ENCODE assay signal across 8 mouse cellular contexts in the genomic region with DNA sequence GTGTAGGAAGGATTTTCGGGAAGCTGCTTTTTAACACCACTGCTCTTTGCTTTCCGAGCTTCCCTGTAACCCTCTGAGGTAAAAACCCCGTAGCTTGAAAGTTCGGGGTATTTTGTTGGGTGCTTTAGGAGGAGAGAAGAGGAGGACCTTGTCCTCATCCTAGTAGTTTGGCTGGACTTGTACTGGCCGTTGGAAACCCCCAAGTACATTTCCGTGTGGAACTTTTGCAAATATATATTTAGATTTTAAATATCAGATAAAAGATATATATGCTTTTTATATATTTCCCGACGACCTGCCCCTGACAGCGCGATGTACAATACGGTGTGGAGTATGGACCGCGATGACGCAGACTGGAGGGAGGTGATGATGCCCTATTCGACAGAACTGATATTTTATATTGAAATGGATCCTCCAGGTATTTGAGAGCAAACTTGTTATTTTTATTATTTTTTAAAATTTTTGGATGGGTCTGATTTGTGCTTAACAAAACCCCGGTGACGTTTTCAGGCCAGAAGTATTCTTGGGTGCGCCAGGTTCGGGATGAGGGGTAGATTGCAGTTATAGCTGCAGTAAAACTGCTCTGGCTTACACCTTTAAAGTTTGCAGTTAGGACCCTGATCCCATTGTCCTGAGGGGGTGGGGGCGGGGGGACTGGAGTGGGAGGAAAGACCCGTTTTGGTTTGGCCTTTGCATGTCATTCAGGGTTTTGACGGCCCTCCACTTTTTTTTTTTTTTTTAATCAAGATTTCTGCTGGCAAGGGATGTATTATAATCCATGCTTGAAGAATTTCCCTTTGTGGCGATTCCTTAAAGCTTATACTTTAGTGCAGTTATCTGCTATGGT. TPM values are rescaled to one million over a fixed set of nuclear protein-coding genes. Genes with fewer than 3 reads are reported as not detected.
DNase-seq lines count a peak whose midpoint lies in the region; ATAC-seq and TF ChIP-seq lines count a peak whose summit lies in the region.

No protein-coding gene starts in this region.

- ATAC-seq in heart, embryonic 16.5 days (replicated peaks; ENCODE audit: extremely low read depth, insufficient read depth, low FRiP score) = no peak
- ATAC-seq in midbrain, embryonic 11.5 days (ENCODE audit: low FRiP score) = no peak
- no peak for ATAC-seq in stomach, postnatal 0 days (ENCODE audit: low FRiP score, low TSS enrichment)

- TF ChIP-seq EP300 in stomach, postnatal 0 days (optimal IDR thresholded peaks at IDR 0.05) = no peak

- H3K27ac ChIP-seq in heart, embryonic 16.5 days (ENCODE audit: low read length) = peak overlapping the region; percentile 98
- H3K27ac ChIP-seq in midbrain, embryonic 11.5 days (ENCODE audit: low read depth, low read length) = peak overlapping the region; percentile 99
- peak overlapping the region; percentile 96 for H3K27ac ChIP-seq in stomach, postnatal 0 days (replicated peaks)

- no peaks in the 10 kb centered on the region for H3K9me3 ChIP-seq in heart, embryonic 16.5 days (replicated peaks; ENCODE audit: control insufficient read depth, low read length)
- H3K9me3 ChIP-seq in midbrain, embryonic 11.5 days (ENCODE audit: control insufficient read depth, low read length) = no peaks in the 10 kb centered on the region
- no peaks in the 10 kb centered on the region for H3K9me3 ChIP-seq in stomach, postnatal 0 days (ENCODE audit: control insufficient read depth, low read length)

- DNase-seq in gastrocnemius, postnatal 10 days = peak; percentile 8
- DNase-seq in gastrocnemius, adult 18-20 months (ENCODE audit: low spot score) = no peak
- DNase-seq in adipocyte (ENCODE audit: low spot score) = peak; percentile 39
- peak; percentile 59 for DNase-seq in embryo, embryonic 11 days
- DNase-seq in layer of hippocampus, adult 9-10 months (ENCODE audit: low spot score) = peak; percentile 9
- peak; percentile 94 for DNase-seq in midbrain, embryonic 11.5 days (ENCODE audit: low spot score, missing footprints)
- peak; percentile 19 for DNase-seq in stomach, postnatal 0 days (ENCODE audit: low spot score)

- H3K27me3 ChIP-seq in heart, embryonic 16.5 days (ENCODE audit: control insufficient read depth, insufficient read depth, low read length) = no peaks in the 10 kb centered on the region
- H3K27me3 ChIP-seq in midbrain, embryonic 11.5 days (ENCODE audit: control insufficient read depth, insufficient read depth, low read length) = no peaks in the 10 kb centered on the region
- no peaks in the 10 kb centered on the region for H3K27me3 ChIP-seq in stomach, postnatal 0 days (ENCODE audit: control insufficient read depth, insufficient read depth, low read length)

- H3K9ac ChIP-seq in heart, embryonic 16.5 days (ENCODE audit: low read length) = peak overlapping the region; percentile 87
- peak overlapping the region; percentile 99 for H3K9ac ChIP-seq in midbrain, embryonic 11.5 days (ENCODE audit: low read length)
- peak overlapping the region; percentile 81 for H3K9ac ChIP-seq in stomach, postnatal 0 days (ENCODE audit: low read length)

- no peak for TF ChIP-seq CTCF in stomach, postnatal 0 days (IDR thresholded peaks at IDR 0.05; ENCODE audit: low read depth)

- H3K4me1 ChIP-seq in heart, embryonic 16.5 days (ENCODE audit: control insufficient read depth, insufficient read depth, low read length) = peaks cover 6% of the 10 kb centered on the region
- H3K4me1 ChIP-seq in midbrain, embryonic 11.5 days (ENCODE audit: control insufficient read depth, insufficient read depth, low read length) = peaks cover 3% of the 10 kb centered on the region
- H3K4me1 ChIP-seq in stomach, postnatal 0 days (replicated peaks; ENCODE audit: control insufficient read depth, insufficient read depth) = no peaks in the 10 kb centered on the region

- H3K36me3 ChIP-seq in heart, embryonic 16.5 days (ENCODE audit: control insufficient read depth, insufficient read depth) = no peaks in the 10 kb centered on the region
- no peaks in the 10 kb centered on the region for H3K36me3 ChIP-seq in midbrain, embryonic 11.5 days (ENCODE audit: control insufficient read depth, insufficient read depth, low read length)
- H3K36me3 ChIP-seq in stomach, postnatal 0 days (ENCODE audit: control insufficient read depth, insufficient read depth, low read length) = no peaks in the 10 kb centered on the region

- H3K4me2 ChIP-seq in heart, embryonic 16.5 days (ENCODE audit: low read depth, low read length) = peak overlapping the region; percentile 68
- H3K4me2 ChIP-seq in midbrain, embryonic 11.5 days = peak overlapping the region; percentile 59
- H3K4me2 ChIP-seq in stomach, postnatal 0 days (replicated peaks; ENCODE audit: low read depth) = peak overlapping the region; percentile 56

- WGBS in heart, embryonic 16.5 days = under 1% methylated on average over 23 of the region's 23 CpGs
- WGBS in midbrain, embryonic 11.5 days = under 1% methylated on average over 23 of the region's 23 CpGs
- WGBS in stomach, postnatal 0 days = under 1% methylated on average over 23 of the region's 23 CpGs

- H3K4me3 ChIP-seq in heart, embryonic 16.5 days (ENCODE audit: low read length) = peak overlapping the region; percentile 87
- H3K4me3 ChIP-seq in midbrain, embryonic 11.5 days (ENCODE audit: low read depth, low read length) = peak overlapping the region; percentile 73
- H3K4me3 ChIP-seq in stomach, postnatal 0 days (ENCODE audit: low read depth, low read length) = peak overlapping the region; percentile 78

RNA-seq across cellular contexts. Expression of gene Pik3r3, which starts 0.8 kb away (rescaled TPM):
- total RNA-seq in gastrocnemius, postnatal 10 days (2021) = 10 to 100 TPM in 1 of 2 experiments, 1 to 10 TPM in 1; 9.3 to 11.9 TPM
- total RNA-seq in gastrocnemius, adult 18-20 months (2021) = 1 to 10 TPM; 5.2 to 6.3 TPM
- 9.0 and 11.2 TPM in 2 replicates for polyA plus RNA-seq in heart, embryonic 16.5 days (2015; fragmentation: Nextera tagmentation; extraction: Ambion mirVana)
- polyA plus RNA-seq in midbrain, embryonic 11.5 days (2014; fragmentation: Nextera tagmentation; extraction: Ambion mirVana) = 70.6 and 84.1 TPM in 2 replicates
- polyA plus RNA-seq in stomach, postnatal 0 days (2015; fragmentation: Nextera tagmentation; extraction: Ambion mirVana) = 6.4 and 6.8 TPM in 2 replicates

RNA-seq across cellular contexts. Expression of gene Gm49337, which starts 49.0 kb away (rescaled TPM):
- not detected for total RNA-seq in gastrocnemius, postnatal 10 days (2021)
- under 1 TPM; 0.50 to 0.62 TPM for total RNA-seq in gastrocnemius, adult 18-20 months (2021)
- polyA plus RNA-seq in heart, embryonic 16.5 days (2015; fragmentation: Nextera tagmentation; extraction: Ambion mirVana) = not detected in 2 replicates
- not detected in 2 replicates for polyA plus RNA-seq in midbrain, embryonic 11.5 days (2014; fragmentation: Nextera tagmentation; extraction: Ambion mirVana)
- not detected in 2 replicates for polyA plus RNA-seq in stomach, postnatal 0 days (2015; fragmentation: Nextera tagmentation; extraction: Ambion mirVana)

RNA-seq across cellular contexts. Expression of gene 1700042G07Rik, which starts 49.0 kb away (rescaled TPM):
- total RNA-seq in gastrocnemius, postnatal 10 days (2021) = not detected
- total RNA-seq in gastrocnemius, adult 18-20 months (2021) = not detected
- polyA plus RNA-seq in heart, embryonic 16.5 days (2015; fragmentation: Nextera tagmentation; extraction: Ambion mirVana) = not detected in 2 replicates
- not detected in 2 replicates for polyA plus RNA-seq in midbrain, embryonic 11.5 days (2014; fragmentation: Nextera tagmentation; extraction: Ambion mirVana)
- not detected in 2 replicates for polyA plus RNA-seq in stomach, postnatal 0 days (2015; fragmentation: Nextera tagmentation; extraction: Ambion mirVana)

RNA-seq across cellular contexts. Expression of gene Tspan1, which starts 54.8 kb away (rescaled TPM):
- total RNA-seq in gastrocnemius, postnatal 10 days (2021) = not detected
- total RNA-seq in gastrocnemius, adult 18-20 months (2021) = not detected
- polyA plus RNA-seq in heart, embryonic 16.5 days (2015; fragmentation: Nextera tagmentation; extraction: Ambion mirVana) = 1.9 and 3.2 TPM in 2 replicates
- polyA plus RNA-seq in midbrain, embryonic 11.5 days (2014; fragmentation: Nextera tagmentation; extraction: Ambion mirVana) = not detected in 2 replicates
- polyA plus RNA-seq in stomach, postnatal 0 days (2015; fragmentation: Nextera tagmentation; extraction: Ambion mirVana) = 319 and 330 TPM in 2 replicates
